Mouse (Mus musculus) T-helper 1 cell (primary cell): ENCODE measurements around the gene AI467606.

Experiments used
- in situ Hi-C: fragments of 300-600 bp; cut with MboI, MseI; formaldehyde crosslinking; loops from one replicate; pipeline ENCODE4 v1.15.1; 2025; ENCODE audit warnings: high pct_unique_total_duplicates

AI467606 gene

GRCm38 (mm10) chr7:127093914-127094313, 2.8 kb downstream of the AI467606 start:
- in situ Hi-C loops: no loop called here

DNA sequence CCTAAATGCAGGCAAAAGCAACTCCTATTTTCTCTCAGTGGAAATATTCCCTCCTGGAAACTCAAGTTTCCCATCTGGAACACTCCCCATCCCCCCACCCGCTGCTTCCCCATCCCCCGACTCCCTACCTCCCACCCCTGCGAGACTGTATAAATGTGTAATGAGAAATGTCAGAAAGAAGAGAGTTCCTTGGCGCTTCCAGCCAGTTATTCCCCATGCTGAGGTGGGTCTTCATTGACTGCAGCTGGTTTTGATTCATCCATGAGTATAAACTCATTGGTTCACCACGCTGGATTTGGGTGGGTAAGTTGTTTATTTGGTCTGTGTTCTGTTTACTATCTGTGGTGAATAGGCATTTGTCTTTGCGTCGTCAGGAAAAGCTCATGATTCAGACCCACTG, 5.3 kb downstream of the AI467606 start:
- in situ Hi-C loops: no loop called here

GRCm38 (mm10) chr7:127098521-127098920, 7.4 kb downstream of the AI467606 start:
- in situ Hi-C loops: no loop called here

DNA sequence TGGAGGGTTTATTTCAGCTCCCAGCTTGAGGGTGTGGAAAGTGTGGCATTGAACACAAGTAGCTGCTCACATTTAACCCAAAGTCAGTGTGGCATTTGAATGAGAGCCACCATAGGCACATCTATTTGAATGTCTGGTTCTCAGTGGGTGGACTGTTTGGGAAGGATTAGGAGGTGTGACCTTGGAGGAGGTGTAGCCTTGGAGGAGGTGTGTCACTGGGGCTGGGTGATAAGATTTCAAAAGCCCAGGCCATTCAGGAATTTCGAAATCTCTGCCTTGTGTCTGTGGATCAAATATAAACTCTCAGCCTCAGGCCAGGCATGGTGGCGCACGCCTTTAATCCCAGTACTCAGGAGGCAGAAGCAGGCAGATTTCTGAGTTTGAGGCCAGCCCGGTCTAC, 7.8 kb downstream of the AI467606 start:
- in situ Hi-C loops: no loop called here

- in situ Hi-C loops: no loop called here
Observed at GRCm38 (mm10) chr7:127099528-127099927, 8.4 kb downstream of the AI467606 start.

DNA sequence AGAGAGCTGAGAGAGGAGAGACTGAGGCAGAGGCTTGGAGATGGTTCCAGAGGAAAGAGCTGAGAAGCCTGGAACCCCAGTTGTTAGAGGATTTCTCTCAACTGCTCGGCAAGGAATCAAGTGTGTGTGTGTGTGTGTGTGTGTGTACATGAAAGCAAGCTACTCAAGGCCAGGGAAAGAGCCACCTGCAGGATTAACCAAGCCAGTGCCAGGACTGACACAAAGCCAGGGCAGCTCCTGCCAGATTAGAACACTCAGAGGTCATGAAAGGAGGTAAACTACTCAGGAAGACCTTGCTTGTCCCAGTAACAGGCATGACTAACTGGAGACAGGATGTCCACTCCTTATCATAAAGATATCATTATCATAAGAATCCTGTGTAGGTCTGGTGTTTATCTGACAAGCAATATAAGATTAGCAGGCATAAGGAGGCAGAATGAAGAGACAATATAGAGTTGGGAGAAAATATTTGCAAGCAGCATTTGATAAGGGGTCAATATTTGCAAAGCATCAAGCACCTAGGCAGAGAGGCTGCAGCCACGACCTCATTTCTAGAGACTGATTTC, 10.4 kb downstream of the AI467606 start:
- in situ Hi-C loops: no loop called here

- in situ Hi-C loops: no loop called here
Observed at GRCm38 (mm10) chr7:127102148-127102547, 11.0 kb downstream of the AI467606 start.

GRCm38 (mm10) chr7:127103960-127104359, 12.8 kb downstream of the AI467606 start:
- in situ Hi-C loops: no loop called here

GRCm38 (mm10) chr7:127104560-127105332, 13.6 kb downstream of the AI467606 start:
- in situ Hi-C loops: no loop called here

GRCm38 (mm10) chr7:127105551-127105950, 14.4 kb downstream of the AI467606 start:
- in situ Hi-C loops: no loop called here

DNA sequence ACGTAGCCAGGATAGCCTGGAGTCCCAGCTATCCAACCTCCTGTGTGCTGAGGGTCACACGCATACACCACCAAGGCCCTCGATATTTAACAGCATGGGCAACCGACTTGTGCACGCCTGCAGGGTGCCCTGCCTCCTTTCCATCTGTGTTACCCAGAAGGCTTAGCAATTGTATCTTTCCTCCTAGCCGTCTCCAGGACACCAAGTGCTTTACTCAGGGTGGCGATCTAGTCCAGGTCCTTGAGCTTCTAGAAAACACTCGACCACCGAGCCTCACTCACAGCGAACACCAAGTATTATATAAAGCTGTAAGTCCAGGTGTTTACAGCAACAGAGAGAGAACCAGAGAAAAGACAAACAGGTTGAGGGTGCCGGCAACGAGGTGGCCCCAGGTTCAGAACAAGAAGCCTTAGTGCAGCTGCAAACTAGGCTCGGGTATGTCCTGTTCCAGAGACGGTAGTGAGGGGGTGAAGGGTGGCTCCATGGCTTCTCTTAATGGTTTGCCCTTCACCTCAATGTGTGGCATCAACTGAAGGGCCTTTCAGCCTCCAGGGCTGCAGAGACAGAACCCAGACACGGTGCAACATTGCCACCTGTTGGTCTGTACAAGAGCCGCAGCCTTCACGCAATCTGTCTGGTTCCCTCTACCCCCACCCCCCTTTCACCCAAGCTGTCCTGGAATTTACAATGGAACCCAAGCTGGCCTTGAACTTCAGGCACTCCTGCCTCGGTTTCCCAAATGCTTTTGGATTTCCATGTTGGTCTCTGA, 19.3 kb downstream of the AI467606 start:
- in situ Hi-C loops: no loop called here

GRCm38 (mm10) chr7:127111461-127111860, 20.3 kb downstream of the AI467606 start:
- in situ Hi-C loops: no loop called here

DNA sequence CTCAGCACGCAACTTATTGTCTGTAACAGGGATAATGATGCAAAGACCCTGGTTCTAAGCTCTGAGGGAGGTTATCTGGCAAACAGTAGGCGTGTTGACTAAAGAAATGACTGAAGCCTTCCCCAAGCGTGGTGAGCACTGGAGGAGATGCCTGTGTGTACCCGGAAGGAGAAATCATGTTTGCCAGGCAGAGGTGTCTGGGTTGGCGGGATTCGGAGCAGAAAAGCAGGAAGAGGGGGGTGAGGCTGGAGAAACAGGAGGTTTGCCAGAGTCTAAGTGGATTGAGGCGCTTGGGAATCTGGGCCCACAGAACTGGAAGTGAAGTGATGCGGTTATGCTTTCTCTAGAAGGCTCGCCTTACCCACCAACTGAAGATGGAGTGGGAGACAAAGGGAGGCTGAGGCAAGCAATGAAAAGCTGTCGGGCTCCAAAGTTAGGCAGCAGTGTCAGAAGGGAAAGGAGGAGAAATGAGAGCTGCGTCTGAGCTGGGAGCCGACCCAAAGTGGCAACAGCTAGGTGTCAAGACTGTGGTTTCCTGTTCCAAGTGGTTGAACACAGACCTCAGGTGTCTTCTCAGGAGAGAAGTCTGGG, 21.2 kb downstream of the AI467606 start:
- in situ Hi-C loops: no loop called here

DNA sequence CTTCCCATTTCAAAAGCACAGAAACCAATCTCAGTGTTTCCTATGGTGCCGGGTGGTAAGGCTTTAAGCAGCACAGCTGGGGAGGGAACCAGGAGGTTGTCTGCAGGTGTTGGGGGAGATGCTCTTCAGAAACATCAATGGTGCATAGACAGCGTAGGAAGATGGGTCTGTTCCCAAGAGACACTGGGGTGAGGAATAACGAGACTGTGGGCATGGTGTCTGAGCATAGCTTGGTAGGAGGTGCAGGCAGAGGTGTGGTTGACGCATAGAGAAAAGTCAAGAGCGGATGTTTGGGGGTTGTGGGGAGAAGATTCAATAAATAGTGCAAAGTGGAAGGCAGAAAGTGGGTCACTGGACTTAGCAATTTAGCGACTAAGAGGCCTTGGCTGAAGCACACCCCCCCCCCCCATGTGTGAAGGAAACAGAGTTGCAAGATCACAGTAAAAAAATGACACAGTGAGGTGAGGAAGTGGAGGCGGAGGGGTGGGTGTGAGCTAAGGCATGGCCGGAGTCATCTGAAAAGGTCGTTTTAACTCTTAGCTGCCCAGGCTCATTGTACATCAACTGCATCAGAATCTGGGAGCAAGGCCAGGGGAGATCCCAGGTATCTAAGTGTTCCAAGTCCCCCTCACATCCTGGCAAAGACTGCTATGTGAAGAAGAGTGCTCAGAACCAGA, 21.9 kb downstream of the AI467606 start:
- in situ Hi-C loops: no loop called here

GRCm38 (mm10) chr7:127113614-127114259, 22.6 kb downstream of the AI467606 start:
- in situ Hi-C loops: no loop called here

- in situ Hi-C loops: no loop called here
Observed at GRCm38 (mm10) chr7:127114920-127115319, 23.8 kb downstream of the AI467606 start.

DNA sequence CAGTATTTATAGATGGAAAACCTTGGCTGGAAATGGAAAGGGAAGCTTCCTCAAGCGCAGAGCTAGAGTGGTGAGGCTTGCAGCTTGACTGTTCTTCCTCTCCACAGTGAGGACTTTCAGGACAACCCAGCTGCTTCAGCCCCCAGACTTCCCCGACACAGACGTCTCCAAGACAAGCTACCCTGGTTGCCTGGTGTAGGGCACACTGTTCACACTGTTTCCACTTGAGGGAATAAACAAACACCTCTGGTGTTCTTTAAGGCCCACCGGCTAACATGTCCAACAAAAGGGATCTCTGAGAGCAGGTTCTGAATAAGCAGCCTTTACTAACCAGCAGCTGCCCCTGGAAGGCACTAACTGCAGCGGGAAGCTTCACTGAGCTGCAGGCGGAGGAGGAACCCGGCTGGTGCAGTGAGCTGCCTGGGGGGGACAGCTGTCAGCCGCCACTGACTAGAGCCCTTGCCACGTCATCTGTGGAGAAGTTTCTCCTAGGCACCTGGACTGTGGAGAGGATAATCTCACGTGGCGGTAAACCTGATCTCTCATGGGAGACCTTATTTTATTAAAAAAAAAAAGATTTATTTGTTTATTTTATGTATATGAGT, 25.3 kb downstream of the AI467606 start:
- in situ Hi-C loops: no loop called here

- in situ Hi-C loops: no loop called here
Observed at GRCm38 (mm10) chr7:127117948-127118347, 26.8 kb downstream of the AI467606 start.

- in situ Hi-C loops: no loop called here
Observed at GRCm38 (mm10) chr7:127118671-127119445, 27.7 kb downstream of the AI467606 start.
